Mouse (Mus musculus) megakaryocyte-erythroid progenitor cell, adult 5-6 weeks (primary cell): ENCODE measurements around the gene Anxa11. TPM values are rescaled to one million over a fixed set of nuclear protein-coding genes. Genes with fewer than 3 reads are reported as not detected.
A peak's percentile ranks its signal among the peaks of the same experiment; 100 is the strongest.
"Not testable (repeated sequence)": the region's sequence is repeated elsewhere in the genome, so short reads cannot be mapped to it uniquely, and the experiment has no call there.

Source experiments
- ATAC-seq: replicated peaks from 2 replicates; pipeline ENCODE4 v1.8.0; 2016; ENCODE audit warnings: mild to moderate bottlenecking, inconsistent platforms; ENCODE audit not compliant: severe bottlenecking, poor library complexity, low FRiP score, low TSS enrichment
- total RNA-seq, 2 experiments: library from RNA; stranded (forward) in 1 of 2; stranded (reverse) in 1 of 2; fragments of 200-1000, 215-1000 nt in 1 of 2; fragments of >200 nt in 1 of 2; fragmentation: Nextera tagmentation in 1 of 2; gene quantifications; 2 replicates each; pipeline ENCODE4 v1.2.3; 2014 to 2017

The Anxa11 gene
- total RNA-seq, 2 experiments from 2014 or later: 5.1 to 29.7 TPM

DNA sequence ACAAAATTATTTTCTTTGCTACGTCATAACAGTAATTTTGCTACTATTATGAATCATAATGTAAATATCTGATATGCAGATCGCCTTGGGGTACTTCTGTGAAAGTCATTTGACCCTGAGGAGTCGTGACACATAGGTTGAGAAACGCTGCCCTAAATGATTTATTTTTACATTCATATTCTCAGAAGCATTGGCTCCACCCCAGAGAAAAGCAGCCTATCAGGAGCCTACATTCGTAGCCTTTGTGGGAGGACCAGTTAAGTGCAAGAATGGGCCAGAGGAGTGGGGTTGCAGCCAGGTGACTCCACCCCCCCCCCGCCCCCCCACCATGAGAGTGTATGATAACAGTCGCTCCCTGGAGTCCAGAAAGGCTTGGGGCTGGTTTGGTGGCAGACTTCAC is 2.2 kb upstream of the Anxa11 start:
- no peak for ATAC-seq

DNA sequence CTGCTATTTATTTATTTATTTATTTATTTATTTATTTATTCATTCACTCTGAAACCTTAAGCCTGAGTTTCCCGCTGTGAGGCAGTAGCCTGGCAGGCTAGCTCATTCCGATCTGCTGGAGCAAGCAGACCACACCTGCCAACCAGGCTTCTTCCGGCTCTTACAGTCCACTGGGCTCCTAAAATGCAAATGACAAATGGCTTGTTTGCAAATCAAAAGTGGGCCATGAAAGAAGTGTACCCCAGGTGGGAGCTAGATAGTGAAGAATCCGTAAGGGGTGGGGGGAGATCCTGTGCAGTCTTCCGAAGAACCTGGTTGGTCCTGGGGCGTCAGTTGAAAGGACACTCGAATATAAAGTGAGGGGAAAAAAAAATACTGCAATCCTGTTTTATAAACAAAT is 995 bp upstream of the Anxa11 start:
- ATAC-seq: no peak

DNA sequence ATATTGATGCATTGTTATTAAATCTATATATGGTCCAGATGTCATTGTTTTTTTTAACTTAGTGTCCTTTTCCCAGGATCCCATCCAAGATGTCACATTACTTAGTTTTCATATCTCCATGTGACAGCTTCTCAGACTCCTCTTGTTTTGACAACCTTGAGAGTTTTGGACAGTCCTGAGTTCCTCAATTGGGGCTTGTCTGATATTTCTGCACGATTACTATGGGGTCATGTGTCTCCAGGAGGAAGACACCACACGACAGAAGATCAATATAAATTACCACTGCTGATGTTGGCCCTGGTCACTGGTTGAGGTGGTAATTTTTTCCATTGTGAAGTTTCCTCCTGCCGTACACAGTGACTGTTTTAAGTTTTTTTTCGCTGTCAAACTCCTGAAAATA is 377 bp upstream of the Anxa11 start:
- no peak for ATAC-seq

DNA sequence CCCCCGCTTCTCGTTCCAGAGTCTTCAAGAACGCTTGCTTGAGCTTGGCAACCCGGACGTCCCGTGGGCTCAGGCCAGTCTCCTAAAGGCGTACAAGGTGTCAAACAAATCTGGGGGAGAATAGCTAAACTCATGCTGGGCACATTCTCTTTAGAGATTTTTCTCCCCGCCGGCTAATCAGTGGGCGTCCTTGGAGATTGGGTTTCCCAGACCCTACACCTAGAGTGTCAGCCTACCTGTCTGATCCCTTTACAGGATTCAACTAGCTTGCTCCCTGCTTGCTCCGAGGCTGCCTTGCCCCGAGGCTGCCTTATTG is 690 bp downstream of the Anxa11 start:
- ATAC-seq: no peak; the same call in 1 of the 2 replicates

DNA sequence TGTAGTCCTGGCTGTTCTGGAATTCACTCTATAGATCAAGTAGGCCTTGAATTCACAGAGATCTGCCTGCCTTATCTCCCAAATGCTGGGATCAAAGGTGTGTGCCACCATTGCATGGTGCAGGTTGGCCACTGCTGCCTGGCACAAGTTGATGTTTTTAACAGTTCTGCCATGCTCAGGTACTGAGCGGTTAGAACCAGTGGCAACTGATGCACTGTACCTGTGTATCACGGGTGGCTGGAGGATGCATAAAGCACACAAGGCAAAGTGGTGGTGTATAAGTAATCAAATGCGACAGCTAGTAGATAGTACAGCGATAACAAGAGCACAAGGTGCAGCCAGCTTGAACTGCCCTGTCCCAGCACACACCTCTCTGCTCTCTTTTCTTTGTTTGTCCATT is 2.4 kb downstream of the Anxa11 start:
- no peak for ATAC-seq

DNA sequence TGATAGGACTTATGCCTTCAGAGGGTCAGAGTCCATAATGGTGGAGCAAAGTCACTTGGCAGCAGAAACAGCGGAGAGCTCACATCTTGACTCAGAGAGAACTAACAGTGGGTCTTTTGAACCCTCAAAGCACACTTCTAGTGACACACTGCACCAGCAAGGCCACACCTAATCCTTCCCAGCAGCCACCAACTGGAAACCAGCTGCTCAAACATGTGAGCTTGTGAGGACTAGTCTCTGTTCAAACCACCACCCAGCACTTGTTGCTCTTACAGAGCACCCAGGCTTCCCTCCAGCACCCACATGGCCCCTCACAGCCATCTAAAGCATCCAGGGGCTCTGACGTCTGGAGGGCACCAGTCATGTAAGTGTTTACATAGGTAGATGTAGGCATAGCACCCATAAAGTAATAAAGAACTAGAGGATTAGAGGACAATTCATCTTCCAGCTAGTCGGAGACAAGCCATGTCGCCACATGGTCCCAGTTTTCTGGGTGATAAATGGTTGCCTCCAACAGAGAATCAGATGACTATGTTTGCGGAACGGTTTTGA is 4.0 kb downstream of the Anxa11 start:
- ATAC-seq: no peak

DNA sequence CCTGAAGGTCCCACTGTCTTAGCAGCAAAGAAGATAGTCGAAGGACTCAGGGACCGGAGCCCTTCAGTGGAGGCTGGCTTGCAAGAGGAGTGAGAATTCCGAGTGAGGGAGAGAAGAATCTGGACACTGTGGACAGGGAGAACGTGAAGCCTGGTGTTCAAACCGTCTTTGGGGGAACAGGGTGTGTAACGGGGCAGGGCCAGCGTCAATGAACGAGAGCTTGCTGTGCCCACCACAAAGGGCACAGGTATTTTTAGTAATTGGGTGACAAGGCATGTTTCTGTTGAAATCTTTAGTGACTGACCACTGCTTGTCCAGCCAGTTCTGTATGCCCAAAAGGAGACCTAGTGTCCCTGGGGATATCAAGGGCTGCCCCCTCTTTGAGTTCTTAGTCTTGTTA is 4.6 kb downstream of the Anxa11 start:
- ATAC-seq: no peak

DNA sequence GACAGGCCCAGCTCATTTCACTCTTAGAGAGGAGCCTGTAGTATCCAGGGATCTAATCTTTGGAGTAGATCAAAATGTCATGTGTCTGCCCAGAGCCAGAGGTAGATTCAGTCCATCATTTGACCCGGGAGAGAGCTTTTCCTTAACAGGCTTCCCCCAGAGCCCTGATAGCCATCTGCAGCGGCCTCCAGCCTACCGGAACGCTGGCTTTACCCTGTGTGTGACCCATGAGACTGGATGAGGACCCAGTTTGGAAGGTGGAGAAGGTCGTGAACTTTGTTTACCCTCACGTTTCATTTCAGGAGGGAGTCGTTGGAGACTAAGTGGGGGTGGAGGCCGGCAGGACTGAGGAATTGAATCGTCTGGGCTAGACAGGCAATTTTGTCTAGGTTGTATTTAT is 5.7 kb downstream of the Anxa11 start:
- no peak for ATAC-seq

DNA sequence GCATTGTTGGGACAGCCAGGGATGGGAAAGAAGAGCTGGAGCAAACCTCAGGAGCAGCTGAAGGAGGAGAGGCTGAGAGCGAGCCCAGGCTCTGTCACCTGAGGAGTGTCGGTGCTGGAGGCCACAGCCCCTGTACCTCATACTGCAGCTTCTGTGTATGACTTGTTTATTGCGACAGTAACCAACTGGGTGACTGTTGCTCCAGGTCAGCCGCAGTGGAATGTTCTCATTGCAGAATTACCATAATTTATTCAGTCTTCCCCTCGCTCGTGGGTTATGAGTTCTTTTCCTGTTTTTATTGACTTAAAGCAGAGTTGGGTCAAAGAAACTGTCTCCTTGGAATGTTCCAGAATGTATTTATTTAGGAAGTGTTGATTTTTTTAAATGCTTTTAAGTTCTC is 6.3 kb downstream of the Anxa11 start:
- ATAC-seq: no peak

DNA sequence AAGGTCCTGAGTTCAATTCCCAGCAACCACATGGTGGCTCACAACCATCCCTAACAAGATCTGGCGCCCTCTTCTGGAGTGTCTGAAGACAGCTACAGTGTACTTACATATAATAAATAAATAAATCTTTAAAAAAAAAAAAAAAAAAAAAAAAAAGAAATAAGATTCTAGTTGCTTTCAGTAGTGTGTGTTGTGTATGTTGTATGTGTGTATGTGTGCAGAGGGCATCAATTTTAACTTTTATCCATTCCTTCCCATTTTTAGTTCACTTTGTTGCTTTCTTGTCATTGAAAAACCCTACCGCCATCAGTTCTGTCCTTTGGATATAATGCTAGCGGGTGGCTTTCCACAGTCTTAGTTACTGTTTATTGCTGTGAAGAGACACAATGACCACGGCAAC is 6.8 kb downstream of the Anxa11 start:
- not testable (repeated sequence) for ATAC-seq

DNA sequence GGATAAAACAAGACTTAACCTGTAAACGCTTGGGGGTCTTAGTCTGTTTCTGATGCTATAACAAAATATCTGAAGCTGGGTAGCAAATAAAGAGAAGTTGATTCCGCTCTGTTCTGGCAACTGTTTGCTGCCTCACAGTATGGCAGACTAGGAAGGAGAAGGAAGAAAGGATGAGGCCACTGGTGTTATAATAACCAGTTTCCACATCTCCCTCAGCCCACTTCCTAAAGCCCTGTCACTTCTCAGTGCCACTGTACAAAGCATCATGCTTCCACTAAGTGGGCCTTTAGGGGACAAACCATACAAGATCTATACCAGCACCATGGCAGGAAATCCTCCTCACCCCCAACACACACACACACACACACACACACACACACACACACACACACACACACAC is 8.5 kb downstream of the Anxa11 start:
- no peak for ATAC-seq

DNA sequence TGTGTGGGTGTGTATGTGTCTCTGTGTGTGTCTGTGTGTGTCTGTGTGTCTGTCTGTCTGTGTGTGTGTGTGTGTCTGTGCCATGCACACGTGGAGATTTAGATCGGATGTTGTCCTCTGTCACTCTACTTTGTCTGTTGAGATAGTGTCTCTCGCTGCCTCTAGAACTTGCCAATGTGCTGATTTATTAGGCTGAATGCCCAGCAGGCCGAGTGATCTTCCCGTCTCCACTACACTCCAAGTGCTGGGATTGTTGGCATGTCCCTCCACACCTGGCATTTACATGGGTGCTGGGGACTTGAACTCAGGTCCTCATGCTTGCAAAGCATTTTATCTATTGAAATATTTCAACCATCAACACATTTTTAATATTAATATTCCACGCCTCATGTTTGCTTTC is 9.2 kb downstream of the Anxa11 start:
- ATAC-seq: no peak

DNA sequence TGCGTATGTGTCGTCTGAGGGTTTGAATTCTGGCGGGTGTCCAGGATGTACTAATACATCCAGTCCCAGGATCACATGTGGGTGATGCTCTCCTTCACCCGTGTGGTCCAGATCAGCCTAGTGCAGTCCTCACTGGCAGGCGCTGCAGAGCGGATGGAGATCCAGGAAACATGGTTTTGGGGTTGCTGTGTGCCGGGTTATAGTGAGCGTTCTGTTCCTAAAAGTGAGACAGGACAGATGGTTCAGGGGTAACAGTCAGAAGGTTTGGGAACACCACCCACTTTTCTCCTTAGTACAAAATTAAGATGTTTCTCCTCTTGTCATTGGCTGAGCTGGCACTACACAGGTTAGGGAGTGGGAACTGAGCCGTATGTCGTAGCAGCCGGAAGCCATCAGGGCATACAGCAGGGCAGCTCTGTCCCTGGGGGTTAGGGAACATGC is 10.2 kb downstream of the Anxa11 start:
- no peak for ATAC-seq

DNA sequence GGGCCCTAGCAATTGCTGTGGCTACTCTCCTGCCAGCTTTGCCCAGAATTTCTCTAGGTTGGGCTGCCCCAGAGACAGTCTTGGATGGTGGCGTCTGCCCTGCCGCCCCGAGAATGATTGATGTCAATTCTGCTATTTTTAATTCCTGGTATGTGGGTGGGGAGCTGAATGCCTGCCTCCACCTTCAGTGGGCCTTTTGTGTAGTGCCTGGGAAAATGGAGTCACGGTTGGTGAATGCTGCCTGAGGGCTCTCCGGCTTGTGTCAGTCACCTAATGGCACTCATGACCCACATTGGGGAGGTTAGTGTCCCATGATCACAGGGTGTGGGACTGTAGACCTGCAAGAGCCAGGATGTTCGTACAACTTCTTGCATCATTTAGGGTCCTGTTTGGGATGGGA is 11.3 kb downstream of the Anxa11 start:
- no peak for ATAC-seq

DNA sequence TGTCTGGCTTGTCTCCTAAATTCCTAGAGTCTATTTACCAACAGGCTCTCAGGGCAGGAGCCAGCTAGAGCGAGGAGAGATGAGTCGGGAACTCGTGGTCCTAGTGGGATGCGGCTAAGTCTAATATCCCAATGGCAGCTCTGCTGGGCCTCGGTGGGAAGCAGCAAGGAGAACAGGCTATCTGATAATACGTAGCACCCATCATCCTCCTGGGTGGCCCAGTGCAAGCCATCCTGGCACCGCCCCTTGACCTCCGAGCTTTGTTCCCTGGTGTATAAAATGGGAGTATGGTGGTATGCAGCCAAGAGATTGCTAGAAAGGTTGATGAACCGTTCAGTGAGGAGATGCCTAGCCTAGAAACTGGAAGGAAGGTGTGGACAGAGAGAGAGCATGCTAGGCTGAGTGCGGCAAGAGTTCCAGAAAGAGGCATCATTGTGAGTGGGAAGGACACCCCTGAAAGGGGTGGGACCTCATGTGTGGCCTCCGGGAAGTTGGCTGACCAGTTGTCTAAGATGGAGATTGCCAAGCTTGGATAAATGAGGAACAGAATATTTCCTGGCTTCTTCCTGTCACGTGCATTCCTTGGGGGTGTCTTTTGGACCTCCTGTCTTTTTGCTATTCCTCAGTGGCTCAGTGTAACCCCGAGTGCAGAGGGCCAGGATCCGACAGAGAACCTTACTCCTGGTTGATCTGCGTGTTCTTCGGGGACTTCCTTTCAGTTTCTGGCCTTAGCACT is 11.9 kb downstream of the Anxa11 start:
- no peak for ATAC-seq

DNA sequence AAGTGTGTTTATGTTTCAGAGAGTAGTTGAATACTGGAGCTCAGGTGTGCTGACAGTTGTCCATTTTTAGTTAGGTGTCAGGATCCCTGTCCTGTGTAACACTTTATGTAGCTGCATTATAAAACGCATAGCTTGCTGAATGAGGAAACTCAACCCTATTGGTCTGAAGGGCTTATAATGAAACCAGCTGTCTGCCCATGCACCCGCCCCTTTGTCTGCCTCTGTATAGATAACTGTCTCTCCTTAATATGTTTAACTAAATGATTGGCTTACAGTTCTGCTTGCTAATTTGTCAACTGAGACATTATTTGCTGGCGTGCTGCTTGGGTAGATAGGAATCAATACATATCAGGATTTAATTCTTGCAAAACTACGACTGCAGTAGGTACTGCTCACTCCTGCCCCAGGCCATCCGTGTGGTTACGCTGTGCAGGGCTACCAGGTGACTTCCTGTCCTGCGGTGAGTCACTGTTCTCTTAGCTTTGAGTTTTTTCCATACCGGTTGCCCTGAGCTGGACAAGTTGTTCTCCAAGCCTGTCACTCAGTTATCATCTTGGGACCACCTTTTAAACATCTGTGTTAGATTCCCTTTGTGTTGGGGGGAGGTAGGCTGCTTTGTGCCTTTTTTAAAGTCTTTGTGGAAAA is 13.4 kb downstream of the Anxa11 start:
- peak; percentile 88 for ATAC-seq

DNA sequence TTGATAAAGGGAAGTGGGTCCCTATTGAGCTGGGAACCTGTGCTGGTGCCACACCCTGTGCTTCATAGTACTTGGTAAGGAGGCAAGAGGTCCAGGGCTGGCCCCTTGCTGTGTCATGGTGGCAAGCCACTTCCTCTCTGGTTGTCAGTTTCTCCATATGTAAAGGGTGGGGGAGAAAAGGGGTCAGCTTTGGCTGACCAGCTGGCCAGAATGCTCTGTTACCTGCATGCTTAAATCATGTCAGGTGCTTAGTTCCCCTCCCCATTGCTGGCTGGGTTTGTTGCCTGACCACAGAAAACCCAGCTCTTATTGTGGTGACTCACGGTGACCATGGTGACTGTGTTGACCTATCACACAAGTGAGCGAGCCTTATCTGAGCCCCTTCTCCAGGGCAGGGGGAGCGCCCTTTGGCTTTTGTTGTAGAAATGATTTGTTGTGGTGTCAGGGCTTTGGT is 15.2 kb downstream of the Anxa11 start:
- 0 out of 2 replicates have a peak, but pooled peaks have one; percentile 7 for ATAC-seq

DNA sequence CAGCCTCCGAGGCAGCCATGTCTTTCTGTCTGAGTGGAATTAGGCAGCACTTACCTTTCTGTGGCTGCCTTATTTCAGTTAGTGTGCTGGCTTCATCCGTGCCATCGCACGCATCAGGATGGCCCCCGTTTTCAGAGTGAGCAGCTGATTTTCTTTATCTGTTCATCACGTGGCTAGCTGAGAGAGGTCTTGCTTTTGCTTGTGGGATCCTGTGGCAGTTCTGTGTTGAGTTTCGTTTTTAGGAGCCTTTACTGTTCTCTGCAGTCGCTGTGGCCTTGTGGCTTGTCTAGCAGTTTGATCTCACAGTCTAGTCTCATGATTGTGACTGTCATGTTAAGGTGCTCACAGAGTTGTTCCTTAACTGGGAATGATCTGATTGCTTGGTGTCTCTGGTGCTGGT is 16.0 kb downstream of the Anxa11 start:
- peak; percentile 17; the same call in 1 of the 2 replicates for ATAC-seq

DNA sequence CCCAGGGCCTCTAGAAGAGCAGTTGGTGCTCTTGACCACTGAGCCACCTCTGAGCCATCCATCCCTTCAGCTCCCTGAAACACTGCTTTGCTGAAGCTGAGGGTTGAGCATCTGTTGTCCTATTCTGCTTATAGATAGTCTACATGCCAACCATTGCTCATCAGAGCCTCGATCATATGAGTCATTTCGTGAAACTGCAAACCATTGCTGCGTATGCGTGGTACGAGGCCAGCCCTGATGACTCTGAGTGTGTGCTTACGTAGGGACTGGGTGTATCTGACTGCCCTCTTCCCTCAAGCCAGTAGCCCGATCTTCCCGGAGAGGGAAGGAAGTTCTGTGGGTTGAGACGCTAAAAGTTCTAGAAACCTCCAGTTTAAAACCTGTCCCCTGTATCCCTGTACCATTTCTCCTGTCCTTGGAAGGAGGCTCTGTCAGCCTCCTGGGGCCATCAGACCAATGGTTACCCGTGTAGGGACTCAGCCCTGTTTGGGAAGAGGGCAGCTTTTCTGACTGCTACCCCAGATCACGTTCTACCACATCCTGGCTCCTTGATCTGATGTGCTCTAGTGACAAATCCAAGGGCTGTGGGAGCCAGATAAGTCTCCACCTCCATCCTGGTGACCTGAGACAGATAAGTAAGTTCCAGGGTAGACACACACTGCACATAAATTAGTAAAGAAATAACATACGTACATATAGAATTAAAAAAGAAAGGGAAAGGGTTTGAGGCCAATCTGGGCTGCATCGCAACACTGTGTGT is 20.0 kb downstream of the Anxa11 start:
- ATAC-seq: peak; percentile 85

DNA sequence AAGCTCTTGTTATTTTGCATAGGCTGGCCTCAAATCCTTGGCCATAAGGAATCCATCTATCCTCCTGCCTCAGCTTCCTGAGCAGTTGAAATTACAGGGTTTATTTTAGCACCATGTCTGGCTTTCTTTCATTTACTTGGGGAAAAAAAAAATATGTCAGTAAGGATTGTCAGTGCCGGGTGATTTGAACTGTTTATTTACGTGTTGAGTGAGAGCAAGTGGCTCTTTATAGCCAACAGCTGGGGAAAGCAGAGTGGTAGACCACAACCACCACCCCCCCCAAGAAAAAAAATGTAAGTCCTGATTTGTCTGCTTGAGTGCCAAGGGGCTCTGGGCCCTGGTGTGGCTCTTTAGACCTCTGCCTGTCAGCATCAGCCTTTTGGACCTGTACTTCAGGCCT is 21.8 kb downstream of the Anxa11 start:
- no peak for ATAC-seq
